Comparison of ENCODE assay signal across 27 mouse cellular contexts in the genomic region with DNA sequence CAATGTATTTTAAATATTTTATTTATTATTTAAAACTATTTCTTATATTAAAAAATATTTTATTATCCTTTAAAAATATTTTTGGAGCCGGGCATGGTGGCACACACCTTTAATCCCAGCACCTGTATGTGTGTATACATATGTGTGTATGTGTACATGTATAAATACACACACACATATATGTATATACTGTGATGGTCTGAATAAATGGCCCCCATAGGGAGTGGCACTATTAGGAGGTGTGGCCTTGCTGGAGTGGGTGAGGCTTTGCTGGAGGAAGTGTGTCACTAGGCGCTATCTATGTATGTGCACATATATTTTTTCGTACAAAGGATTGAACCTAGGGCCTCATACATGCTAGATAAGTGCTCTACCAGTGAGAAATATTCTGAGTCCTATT. TPM values are rescaled to one million over a fixed set of nuclear protein-coding genes. Genes with fewer than 3 reads are reported as not detected.
DNase-seq lines count a peak whose midpoint lies in the region; ATAC-seq and TF ChIP-seq lines count a peak whose summit lies in the region.
"Had no signal": no experiment of that assay in that cellular context is flagged by ENCODE, and none has a peak within 500 bp of the region (broad histone marks: within the 10 kb centered on the region; RNA-seq: fewer than 3 reads in every experiment).

No protein-coding gene starts in this region.

- intact Hi-C loops in gastrocnemius, postnatal 36 days (cut with DNase I) = no loop called here

- H3K9me3 ChIP-seq in hindbrain, embryonic 11.5 days (ENCODE audit: control insufficient read depth, low read length) = no peaks in the 10 kb centered on the region
- no peaks in the 10 kb centered on the region for H3K9me3 ChIP-seq in hindbrain, embryonic 10.5 days
- no peaks in the 10 kb centered on the region for H3K9me3 ChIP-seq in liver, embryonic 12.5 days (replicated peaks)
- H3K9me3 ChIP-seq in liver, postnatal 0 days (ENCODE audit: low read length) = no peaks in the 10 kb centered on the region
- H3K9me3 ChIP-seq in liver, embryonic 13.5 days (replicated peaks) = no peaks in the 10 kb centered on the region
- H3K9me3 ChIP-seq: embryonic facial prominence, embryonic 13.5 days; forebrain, embryonic 10.5 days; forebrain, embryonic 15.5 days; heart, embryonic 10.5 days; heart, embryonic 13.5 days; hindbrain, embryonic 13.5 days had no signal

- DNase-seq in hindbrain, embryonic 11.5 days (ENCODE audit: low spot score) = no peak
- no peak for DNase-seq in hindbrain, embryonic 10.5 days (ENCODE audit: low spot score)
- no peak for DNase-seq in liver, postnatal 0 days
- no peak for DNase-seq in liver, embryonic 13.5 days
- no peak for DNase-seq in gastrocnemius, postnatal 36 days
- DNase-seq: adrenal gland, adult 2 months; adrenal gland, postnatal 14 days; cerebellum, adult 11 months; cerebellum, adult 2 months; cerebellum, adult 9-11 months; cerebellum, postnatal 25 days; gastrocnemius, postnatal 25 days; heart, adult 2 months; heart, postnatal 14 days; heart, postnatal 4 days had no signal

- H3K36me3 ChIP-seq in hindbrain, embryonic 11.5 days (ENCODE audit: control insufficient read depth, insufficient read depth, low read length) = no peaks in the 10 kb centered on the region
- H3K36me3 ChIP-seq in hindbrain, embryonic 10.5 days = no peaks in the 10 kb centered on the region
- no peaks in the 10 kb centered on the region for H3K36me3 ChIP-seq in liver, embryonic 12.5 days
- no peaks in the 10 kb centered on the region for H3K36me3 ChIP-seq in liver, postnatal 0 days (replicated peaks; ENCODE audit: insufficient read depth, low read length)
- no peaks in the 10 kb centered on the region for H3K36me3 ChIP-seq in liver, embryonic 13.5 days
- H3K36me3 ChIP-seq: embryonic facial prominence, embryonic 13.5 days; forebrain, embryonic 10.5 days; forebrain, embryonic 15.5 days; heart, embryonic 10.5 days; heart, embryonic 13.5 days; hindbrain, embryonic 13.5 days had no signal

- TF ChIP-seq CTCF in liver, postnatal 0 days (IDR thresholded peaks at IDR 0.05; ENCODE audit: low read depth) = no peak

- H3K27ac ChIP-seq in hindbrain, embryonic 11.5 days (ENCODE audit: low read depth, low read length) = no peak overlapping the region
- H3K27ac ChIP-seq in hindbrain, embryonic 10.5 days = no peak overlapping the region
- H3K27ac ChIP-seq in liver, embryonic 12.5 days = no peak overlapping the region
- H3K27ac ChIP-seq in liver, postnatal 0 days (ENCODE audit: low read depth) = no peak overlapping the region
- no peak overlapping the region for H3K27ac ChIP-seq in liver, embryonic 13.5 days
- H3K27ac ChIP-seq: embryonic facial prominence, embryonic 13.5 days; forebrain, embryonic 10.5 days; forebrain, embryonic 15.5 days; heart, adult 2 months; heart, embryonic 10.5 days; heart, embryonic 13.5 days; hindbrain, embryonic 13.5 days had no signal

- H3K27me3 ChIP-seq in hindbrain, embryonic 11.5 days (ENCODE audit: control insufficient read depth, insufficient read depth, low read length) = no peaks in the 10 kb centered on the region
- H3K27me3 ChIP-seq in hindbrain, embryonic 10.5 days (ENCODE audit: insufficient read depth, poor library complexity, severe bottlenecking) = no peaks in the 10 kb centered on the region
- no peaks in the 10 kb centered on the region for H3K27me3 ChIP-seq in liver, embryonic 12.5 days (replicated peaks)
- H3K27me3 ChIP-seq in liver, postnatal 0 days (ENCODE audit: insufficient read depth, low read length) = no peaks in the 10 kb centered on the region
- H3K27me3 ChIP-seq in liver, embryonic 13.5 days = no peaks in the 10 kb centered on the region
- H3K27me3 ChIP-seq: embryonic facial prominence, embryonic 13.5 days; forebrain, embryonic 15.5 days; heart, embryonic 13.5 days; hindbrain, embryonic 13.5 days had no signal

- H3K4me1 ChIP-seq in hindbrain, embryonic 11.5 days (replicated peaks; ENCODE audit: control insufficient read depth, insufficient read depth, low read length) = no peaks in the 10 kb centered on the region
- no peaks in the 10 kb centered on the region for H3K4me1 ChIP-seq in hindbrain, embryonic 10.5 days (replicated peaks)
- no peaks in the 10 kb centered on the region for H3K4me1 ChIP-seq in liver, embryonic 12.5 days
- H3K4me1 ChIP-seq in liver, postnatal 0 days (ENCODE audit: insufficient read depth) = no peaks in the 10 kb centered on the region
- no peaks in the 10 kb centered on the region; the same call in 1 of the 2 replicates for H3K4me1 ChIP-seq in liver, embryonic 13.5 days (replicated peaks)
- H3K4me1 ChIP-seq: embryonic facial prominence, embryonic 13.5 days; forebrain, embryonic 10.5 days; forebrain, embryonic 15.5 days; heart, embryonic 10.5 days; heart, embryonic 13.5 days; hindbrain, embryonic 13.5 days had no signal

- ATAC-seq in hindbrain, embryonic 11.5 days (ENCODE audit: low FRiP score) = 0 out of 2 replicates have a peak, but pooled peaks have one; percentile 33
- 0 out of 2 replicates have a peak, but pooled peaks have one; percentile 30 for ATAC-seq in liver, embryonic 12.5 days
- no peak for ATAC-seq in liver, postnatal 0 days
- ATAC-seq in liver, embryonic 13.5 days (ENCODE audit: low read depth) = peak; percentile 55; the same call in 1 of the 2 replicates
- ATAC-seq: CD4-positive, CD25-positive, alpha-beta regulatory T cell, adult 4 months; forebrain, embryonic 15.5 days; hindbrain, embryonic 16.5 days had no signal

- no peak overlapping the region for H3K4me3 ChIP-seq in hindbrain, embryonic 11.5 days (ENCODE audit: low read depth, low read length)
- H3K4me3 ChIP-seq in hindbrain, embryonic 10.5 days = no peak overlapping the region
- H3K4me3 ChIP-seq in liver, embryonic 12.5 days = no peak overlapping the region
- H3K4me3 ChIP-seq in liver, postnatal 0 days (ENCODE audit: low read depth, low read length) = no peak overlapping the region
- no peak overlapping the region for H3K4me3 ChIP-seq in liver, embryonic 13.5 days (replicated peaks)
- H3K4me3 ChIP-seq: embryonic facial prominence, embryonic 13.5 days; forebrain, embryonic 10.5 days; forebrain, embryonic 15.5 days; heart, adult 2 months; heart, embryonic 10.5 days; heart, embryonic 13.5 days; hindbrain, embryonic 13.5 days had no signal

- 86% methylated on average over 3 of the region's 3 CpGs for WGBS in hindbrain, embryonic 11.5 days
- WGBS in hindbrain, embryonic 10.5 days = 88% methylated on average over 3 of the region's 3 CpGs
- WGBS in liver, embryonic 12.5 days (ENCODE audit: insufficient replicate concordance) = 68% methylated on average over 3 of the region's 3 CpGs
- 69% methylated on average over 3 of the region's 3 CpGs for WGBS in liver, postnatal 0 days (ENCODE audit: insufficient replicate concordance)
- 59% methylated on average over 3 of the region's 3 CpGs for WGBS in liver, embryonic 13.5 days (ENCODE audit: insufficient replicate concordance)

- H3K9ac ChIP-seq in hindbrain, embryonic 11.5 days (ENCODE audit: low read depth, low read length) = no peak overlapping the region
- H3K9ac ChIP-seq in liver, embryonic 12.5 days = no peak overlapping the region
- no peak overlapping the region for H3K9ac ChIP-seq in liver, postnatal 0 days (replicated peaks)
- H3K9ac ChIP-seq in liver, embryonic 13.5 days = no peak overlapping the region
- H3K9ac ChIP-seq: embryonic facial prominence, embryonic 13.5 days; forebrain, embryonic 15.5 days; heart, embryonic 13.5 days; hindbrain, embryonic 13.5 days had no signal

- no peak overlapping the region for H3K4me2 ChIP-seq in hindbrain, embryonic 11.5 days (replicated peaks; ENCODE audit: low read depth, low read length)
- H3K4me2 ChIP-seq in liver, embryonic 12.5 days = no peak overlapping the region
- no peak overlapping the region for H3K4me2 ChIP-seq in liver, postnatal 0 days (ENCODE audit: low read depth, low read length)
- no peak overlapping the region for H3K4me2 ChIP-seq in liver, embryonic 13.5 days
- H3K4me2 ChIP-seq: embryonic facial prominence, embryonic 13.5 days; forebrain, embryonic 15.5 days; heart, embryonic 13.5 days; hindbrain, embryonic 13.5 days had no signal

- no peak for TF ChIP-seq EP300 in liver, postnatal 0 days (IDR thresholded peaks at IDR 0.05; ENCODE audit: low read depth)

RNA-seq across cellular contexts. Expression of a gene that starts 27.7 kb away (rescaled TPM):
- 0.82 and 0.91 TPM in 2 replicates for polyA plus RNA-seq in hindbrain, embryonic 11.5 days (2014; fragmentation: Nextera tagmentation; extraction: Ambion mirVana)
- polyA plus RNA-seq in hindbrain, embryonic 10.5 days (2016; fragmentation: Nextera tagmentation; extraction: Ambion mirVana) = 1.1 TPM in 2 replicates
- polyA plus RNA-seq in liver, embryonic 12.5 days (2016; fragmentation: Nextera tagmentation; extraction: Ambion mirVana) = 0.08 and 0.24 TPM in 2 replicates
- polyA plus RNA-seq in liver, postnatal 0 days (2015; fragmentation: Nextera tagmentation; extraction: Ambion mirVana) = 0.33 and 0.38 TPM in 2 replicates
- 0.06 TPM in 2 replicates for polyA plus RNA-seq in liver, embryonic 13.5 days (2015; fragmentation: Nextera tagmentation; extraction: Ambion mirVana)
- total RNA-seq in gastrocnemius, postnatal 36 days (2021) = under 1 TPM in 1 of 2 experiments, not detected in 1; 0.08 TPM
- total RNA-seq: gastrocnemius, adult 8-10 months; gastrocnemius, postnatal 25 days; MEL had no signal
- polyA plus RNA-seq: C2C12; cerebellum, adult 2 months had no signal

RNA-seq across cellular contexts. Expression of a gene that starts 27.8 kb away (rescaled TPM):
- polyA plus RNA-seq in hindbrain, embryonic 11.5 days (2014; fragmentation: Nextera tagmentation; extraction: Ambion mirVana) = 12.2 and 12.3 TPM in 2 replicates
- polyA plus RNA-seq in hindbrain, embryonic 10.5 days (2016; fragmentation: Nextera tagmentation; extraction: Ambion mirVana) = 8.5 and 11.3 TPM in 2 replicates
- polyA plus RNA-seq in liver, embryonic 12.5 days (2016; fragmentation: Nextera tagmentation; extraction: Ambion mirVana) = 14.8 and 15.8 TPM in 2 replicates
- 16.2 and 16.5 TPM in 2 replicates for polyA plus RNA-seq in liver, postnatal 0 days (2015; fragmentation: Nextera tagmentation; extraction: Ambion mirVana)
- 12.7 and 14.6 TPM in 2 replicates for polyA plus RNA-seq in liver, embryonic 13.5 days (2015; fragmentation: Nextera tagmentation; extraction: Ambion mirVana)
- 10 to 100 TPM; 24.6 to 30.7 TPM for total RNA-seq in gastrocnemius, postnatal 36 days (2021)
